Mouse (Mus musculus) midbrain, postnatal 0 days (tissue): ENCODE data around the gene Atg4d. TPM values are rescaled to one million over a fixed set of nuclear protein-coding genes. Genes with fewer than 3 reads are reported as not detected.

Experiments used
- ATAC-seq: fragments of 200-750 bp; cut with Nextera tagmentation; 2 replicates; pipeline ENCODE4 v1.8.0; 2017; ENCODE audit warnings: moderate number of reproducible peaks, mild to moderate bottlenecking, moderate TSS enrichment, moderate library complexity; ENCODE audit not compliant: low FRiP score
- DNase-seq: peaks from one replicate; pipeline ENCODE4 v3.0.0-alpha.2; 2015; ENCODE audit warnings: low spot score
- H3K27ac ChIP-seq: fragments of 300-500 bp; sonication (generic); 2 replicates; pipeline ENCODE4 v1.5.1; 2014; ENCODE audit warnings: low read depth, mild to moderate bottlenecking, low read length, mixed read lengths
- H3K27me3 ChIP-seq: fragments of 300-500 bp; sonication (generic); 2 replicates; pipeline ENCODE4 v1.6.1; 2014; ENCODE audit warnings: low read length, control low read depth, mixed read lengths; ENCODE audit not compliant: insufficient read depth
- H3K36me3 ChIP-seq: fragments of 300-500 bp; sonication (generic); 2 replicates; pipeline ENCODE4 v1.6.1; 2014; ENCODE audit warnings: low read length, control low read depth, mixed read lengths; ENCODE audit not compliant: insufficient read depth
- H3K4me1 ChIP-seq: fragments of 300-500 bp; sonication (generic); 2 replicates; pipeline ENCODE4 v1.6.1; 2014; ENCODE audit warnings: mild to moderate bottlenecking, control low read depth, antibody characterized with exemption, low read length, mixed read lengths; ENCODE audit not compliant: insufficient read depth
- H3K4me2 ChIP-seq: fragments of 300-500 bp; sonication (generic); 2 replicates; pipeline ENCODE4 v1.6.1; 2014; ENCODE audit warnings: low read depth, mild to moderate bottlenecking, low read length, mixed read lengths; ENCODE audit not compliant: poor library complexity, severe bottlenecking
- H3K4me3 ChIP-seq: fragments of 300-500 bp; sonication (generic); 2 replicates; pipeline ENCODE4 v1.5.1; 2014; ENCODE audit warnings: low read depth, mild to moderate bottlenecking, low read length, moderate library complexity
- H3K9ac ChIP-seq: fragments of 300-500 bp; sonication (generic); replicated peaks from 2 replicates; pipeline ENCODE4 v1.6.1; 2014; ENCODE audit warnings: mild to moderate bottlenecking, low read length, moderate library complexity, mixed read lengths; ENCODE audit not compliant: poor library complexity, severe bottlenecking
- H3K9me3 ChIP-seq: fragments of 300-500 bp; sonication (generic); 2 replicates; pipeline ENCODE4 v1.6.1; 2016; ENCODE audit warnings: low read length, control low read depth
- CTCF ChIP-seq: IDR thresholded peaks from 2 replicates; pipeline ENCODE4 v1.5.1; 2016; ENCODE audit warnings: antibody characterized with exemption, mild to moderate bottlenecking
- WGBS: fragments of 180-500 bp; shearing (Covaris S2); extraction: QIAGEN DNeasy Blood & Tissue Kit; methylation state at CpG from one replicate; pipeline ENCODE4 v1.1.7; 2014; 5-methylcytosine and 5-hydroxymethylcytosine counted together
- polyA plus RNA-seq: library from polyadenylated mRNA; unstranded; fragments of >200 nt; fragmentation: Nextera tagmentation; extraction: Ambion mirVana; gene quantifications from 2 replicates; pipeline ENCODE4 v1.2.1, GENCODE M21; 2015
- total RNA-seq: library from RNA; depleted of rRNA; stranded (reverse); fragments of >200 nt; gene quantifications from 2 replicates; pipeline ENCODE4 v1.2.3, GENCODE M21; 2014

Atg4d gene
- total and polyA plus RNA-seq, 2 experiments from 2014 or later: 26.3 to 26.6 TPM

DNA sequence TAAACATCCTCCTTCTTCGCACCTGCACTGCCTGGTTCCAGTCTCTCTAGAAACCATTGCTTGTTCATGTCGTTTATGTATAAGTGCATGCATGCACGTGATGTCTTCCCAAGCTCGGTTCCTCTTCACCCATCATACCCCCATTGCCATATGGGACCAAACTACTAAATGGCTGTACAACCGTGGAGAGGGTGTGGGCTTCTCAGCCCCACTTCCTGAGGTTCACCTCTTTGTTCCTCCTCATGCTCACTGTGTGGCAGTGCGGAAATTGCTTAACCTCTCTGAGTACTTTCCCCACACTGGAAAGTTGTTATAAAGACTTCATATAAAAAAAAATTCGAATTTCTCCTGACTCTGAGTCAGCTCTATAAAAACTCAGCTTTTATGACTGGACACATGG, 51.6 kb downstream of the Atg4d start:
- no peak overlapping the region for H3K27ac ChIP-seq
- no peak overlapping the region for H3K4me3 ChIP-seq
- H3K36me3 ChIP-seq: no peaks in the 10 kb centered on the region
- H3K27me3 ChIP-seq: no peaks in the 10 kb centered on the region
- DNase-seq: no peak
- ATAC-seq: no peak
- H3K9ac ChIP-seq: no peak overlapping the region
- WGBS: 76% methylated on average over 7 of the region's 7 CpGs
- TF ChIP-seq CTCF: no peak
- 0 out of 2 replicates have a peak, but pooled peaks cover 4% of the 10 kb centered on the region for H3K4me1 ChIP-seq
- no peaks in the 10 kb centered on the region for H3K9me3 ChIP-seq
- H3K4me2 ChIP-seq: no peak overlapping the region

DNA sequence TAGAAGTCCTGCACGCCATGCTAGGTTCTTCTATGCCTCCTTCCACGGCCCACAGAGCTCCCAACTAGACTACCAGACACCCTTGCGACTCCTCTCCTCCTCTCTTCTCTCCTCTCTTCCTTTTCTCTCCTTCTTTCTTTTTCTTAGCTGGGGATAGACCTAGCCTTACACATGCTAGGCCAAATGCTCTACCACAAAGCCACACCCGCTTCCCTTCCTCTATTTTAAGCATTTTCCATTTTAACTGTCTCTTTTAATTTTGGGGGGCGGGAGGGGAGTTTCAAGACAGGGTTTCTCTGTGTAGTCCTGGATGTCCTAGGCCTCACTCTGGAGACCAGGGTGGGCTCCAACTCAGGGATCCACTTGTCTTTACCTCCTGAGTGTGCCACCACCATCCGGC, 53.7 kb downstream of the Atg4d start:
- no peak for DNase-seq
- 92% methylated on average over 6 of the region's 6 CpGs for WGBS
- Histone ChIP-seq H3K36me3 (no peaks in the 10 kb centered on the region), H3K27me3 (no peaks in the 10 kb centered on the region), H3K4me3 (no peak overlapping the region), H3K4me1 (peaks cover 6% of the 10 kb centered on the region; the same call in 1 of the 2 replicates), H3K9ac (no peak overlapping the region), H3K4me2 (no peak overlapping the region), H3K27ac (no peak overlapping the region), H3K9me3 (no peaks in the 10 kb centered on the region)
- no peak for ATAC-seq
- no peak for TF ChIP-seq CTCF

DNA sequence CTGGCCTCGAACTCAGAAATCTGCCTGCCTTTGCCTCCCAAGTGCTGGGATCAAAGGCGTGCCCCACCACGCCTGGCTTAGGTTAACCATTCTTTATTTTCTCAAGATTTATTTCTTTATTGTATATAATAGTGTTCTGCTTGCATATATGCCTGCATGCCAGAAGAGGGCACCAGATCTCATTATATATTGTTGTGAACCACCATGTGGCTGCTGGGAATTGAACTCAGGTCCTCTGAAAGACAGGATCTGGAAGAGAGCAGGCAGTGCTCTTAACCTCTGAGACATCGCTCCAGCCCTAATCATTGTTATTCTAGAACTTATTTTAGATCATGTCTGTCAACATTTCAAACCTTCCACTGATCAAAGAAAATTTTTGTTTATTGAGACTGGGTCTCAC, 54.4 kb downstream of the Atg4d start:
- no peak overlapping the region for H3K9ac ChIP-seq
- H3K9me3 ChIP-seq: no peaks in the 10 kb centered on the region
- H3K36me3 ChIP-seq: no peaks in the 10 kb centered on the region
- WGBS: 97% methylated on average over 4 of the region's 4 CpGs
- peak; percentile 46 for TF ChIP-seq CTCF
- H3K4me3 ChIP-seq: no peak overlapping the region
- ATAC-seq (no peak), DNase-seq (no peak)
- H3K4me1 ChIP-seq: peaks cover 6% of the 10 kb centered on the region; the same call in 1 of the 2 replicates
- H3K4me2 ChIP-seq: no peak overlapping the region
- H3K27me3 ChIP-seq: no peaks in the 10 kb centered on the region
- H3K27ac ChIP-seq: no peak overlapping the region

DNA sequence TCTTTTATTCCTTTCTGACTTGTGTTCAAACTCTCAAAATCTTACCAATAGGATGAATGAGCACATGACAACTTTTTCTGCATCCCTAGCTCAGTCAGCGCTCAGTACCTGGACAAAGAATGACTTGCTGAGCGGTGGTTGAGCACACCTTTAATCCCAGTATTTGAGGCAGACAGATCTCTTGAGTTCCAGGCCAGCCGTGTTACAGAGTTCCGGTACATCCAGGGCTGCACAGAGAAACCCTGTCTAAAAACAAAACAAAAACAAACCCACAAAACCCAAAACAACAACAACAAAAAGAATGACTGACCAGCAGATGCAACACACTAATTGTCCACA, 55.2 kb downstream of the Atg4d start:
- peak overlapping the region; percentile 61 for H3K4me3 ChIP-seq

DNA sequence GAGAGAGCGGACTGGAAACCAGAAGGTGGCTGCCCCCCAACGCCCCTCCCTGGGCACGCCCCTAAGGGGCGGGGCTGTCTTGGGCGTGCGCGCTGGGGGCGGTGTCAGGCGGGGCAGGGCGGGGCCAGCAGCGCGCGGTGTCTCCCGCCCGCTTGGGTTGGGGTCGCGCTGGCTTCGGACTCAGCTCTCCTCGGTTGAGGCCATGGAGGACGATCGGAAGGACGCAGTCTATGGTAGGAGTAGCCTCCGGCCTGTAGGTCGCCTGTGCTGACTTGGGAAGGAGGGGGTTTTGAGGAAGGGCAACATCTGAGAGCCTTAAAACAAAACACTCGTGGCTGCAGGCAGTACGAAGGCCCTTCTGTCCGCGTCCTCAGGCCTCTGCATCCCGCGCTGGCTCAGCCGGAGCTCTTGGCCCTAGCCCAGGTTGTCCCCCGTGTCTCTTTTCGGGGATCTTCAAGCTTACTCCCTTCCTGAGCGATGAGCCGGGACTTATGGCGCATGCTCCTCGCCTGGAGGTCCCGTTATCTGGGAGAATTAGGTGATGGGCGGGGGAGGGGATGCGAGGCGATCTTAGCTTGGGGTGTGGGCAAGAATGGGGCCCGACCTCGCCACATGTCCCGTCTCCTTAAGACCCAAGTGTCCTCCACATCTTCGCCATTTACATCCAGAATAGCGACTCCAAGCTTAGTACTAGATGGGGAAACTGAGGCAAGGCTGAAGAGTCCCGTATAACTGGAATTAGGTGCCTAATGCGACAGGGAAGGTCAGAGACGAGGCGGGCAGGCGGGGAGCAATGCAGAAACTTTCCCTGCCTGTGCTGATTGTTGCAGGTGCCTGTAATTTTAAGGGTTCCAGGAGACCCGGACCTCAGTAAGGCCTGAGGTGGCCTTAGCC, 55.8 kb downstream of the Atg4d start, which contains the start of gene Slc44a2:
Slc44a2 (plus strand) TSS at position 80 of the 894 bp plus-strand sequence.
- Histone ChIP-seq H3K9me3 (no peaks in the 10 kb centered on the region), H3K4me3 (peak within 1 kb of the TSS; percentile 61), H3K4me2 (peak within 1 kb of the TSS; percentile 81), H3K27me3 (no peaks in the 10 kb centered on the region), H3K27ac (peak within 1 kb of the TSS; percentile 48; the same call in 1 of the 2 replicates), H3K9ac (peak within 1 kb of the TSS; percentile 67), H3K4me1 (peaks cover 6% of the 10 kb centered on the region; the same call in 1 of the 2 replicates), H3K36me3 (no peaks in the 10 kb centered on the region)
- under 1% methylated on average over 52 of the region's 52 CpGs for WGBS
- peak; percentile 86 for DNase-seq
- TF ChIP-seq CTCF: no peak
- ATAC-seq: peak; percentile 91

More for the DNA sequence above, 55.2 kb downstream of the Atg4d start:
- H3K27ac ChIP-seq: no peak overlapping the region
- peak overlapping the region; percentile 81 for H3K4me2 ChIP-seq
- no peak for TF ChIP-seq CTCF
- DNase-seq (no peak), ATAC-seq (peak; percentile 32)
- WGBS: 23% methylated on average over 4 of the region's 4 CpGs
- peak overlapping the region; percentile 67 for H3K9ac ChIP-seq
- H3K36me3 ChIP-seq: no peaks in the 10 kb centered on the region
- H3K27me3 ChIP-seq: no peaks in the 10 kb centered on the region
- peaks cover 6% of the 10 kb centered on the region; the same call in 1 of the 2 replicates for H3K4me1 ChIP-seq
- H3K9me3 ChIP-seq: no peaks in the 10 kb centered on the region

DNA sequence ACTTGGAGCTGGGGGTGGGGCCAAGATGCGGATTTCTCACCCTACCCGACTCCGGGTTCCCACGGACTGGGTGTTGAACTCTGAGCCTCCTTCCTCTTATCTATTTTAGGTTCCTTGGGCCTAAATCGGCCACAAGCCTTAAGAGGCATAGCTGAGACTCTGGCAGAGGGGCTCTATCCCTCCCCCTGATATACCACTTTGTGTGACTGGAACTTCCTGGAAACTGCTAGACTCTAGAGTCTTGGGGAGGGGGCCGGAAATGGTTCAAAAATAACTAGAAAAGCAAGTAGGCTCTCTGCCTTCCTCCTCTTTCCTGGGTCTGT, 56.4 kb downstream of the Atg4d start:
- H3K4me1 ChIP-seq: peaks cover 6% of the 10 kb centered on the region; the same call in 1 of the 2 replicates
- H3K4me2 ChIP-seq: peak overlapping the region; percentile 81
- peak overlapping the region; percentile 61 for H3K4me3 ChIP-seq
- no peaks in the 10 kb centered on the region for H3K27me3 ChIP-seq
- ATAC-seq: no peak
- WGBS: 19% methylated on average over 6 of the region's 6 CpGs
- H3K27ac ChIP-seq: no peak overlapping the region
- no peak for TF ChIP-seq CTCF
- no peaks in the 10 kb centered on the region for H3K36me3 ChIP-seq
- no peak for DNase-seq
- H3K9ac ChIP-seq: peak overlapping the region; percentile 67
- H3K9me3 ChIP-seq: no peaks in the 10 kb centered on the region
